ENCODE assay signal across 10 mouse cellular contexts in the genomic region with DNA sequence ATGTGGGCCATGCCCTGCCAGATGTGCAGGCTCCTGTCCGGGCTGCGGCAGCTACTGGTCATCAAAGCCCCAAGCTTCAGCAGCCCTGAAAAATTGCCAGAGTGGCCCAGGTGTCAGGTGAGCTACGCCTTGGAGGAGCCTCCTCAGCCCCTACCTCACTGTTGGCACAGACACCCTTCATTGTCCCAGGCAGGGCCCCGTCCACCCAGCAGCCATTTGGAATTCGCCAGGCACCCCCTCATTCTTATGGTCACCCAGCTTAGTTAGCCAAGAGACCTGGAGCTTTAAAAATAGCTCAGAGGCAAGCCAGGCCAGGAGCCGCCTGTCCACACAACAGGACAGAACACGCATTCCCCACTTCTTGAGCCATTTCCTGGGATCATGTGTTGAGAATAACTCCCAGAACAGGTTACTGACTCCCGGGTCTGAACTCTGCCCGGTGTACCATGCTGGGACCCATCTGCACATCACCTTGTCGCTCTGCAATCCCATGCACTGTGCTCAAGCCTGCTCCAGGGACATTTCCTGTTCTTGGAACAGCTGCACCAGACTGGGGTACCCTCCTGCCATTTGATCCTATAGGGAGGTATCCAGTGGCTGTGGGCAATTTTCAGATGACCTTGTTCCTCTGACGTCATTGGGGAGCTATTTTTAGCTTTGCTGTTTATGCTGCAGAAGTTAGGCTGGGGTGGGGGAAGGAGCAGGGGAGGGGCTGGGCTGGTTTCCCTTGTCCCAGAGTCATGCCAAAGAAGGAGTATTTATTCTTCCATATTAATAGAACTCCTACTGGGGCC. TPM values are rescaled to one million over a fixed set of nuclear protein-coding genes. Genes with fewer than 3 reads are reported as not detected.
DNase-seq lines count a peak whose midpoint lies in the region; ATAC-seq lines count a peak whose summit lies in the region.
"Had no signal": no experiment of that assay in that cellular context is flagged by ENCODE, and none has a peak within 500 bp of the region (broad histone marks: within the 10 kb centered on the region; RNA-seq: fewer than 3 reads in every experiment).

No protein-coding gene starts in this region.

- no peaks in the 10 kb centered on the region for H3K36me3 ChIP-seq in lung, embryonic 15.5 days
- no peaks in the 10 kb centered on the region for H3K36me3 ChIP-seq in heart, embryonic 12.5 days
- no peaks in the 10 kb centered on the region for H3K36me3 ChIP-seq in forebrain, embryonic 15.5 days

- no peaks in the 10 kb centered on the region for H3K9me3 ChIP-seq in lung, embryonic 15.5 days
- H3K9me3 ChIP-seq in heart, embryonic 12.5 days (replicated peaks) = no peaks in the 10 kb centered on the region
- no peaks in the 10 kb centered on the region for H3K9me3 ChIP-seq in forebrain, embryonic 15.5 days

- H3K9ac ChIP-seq in lung, embryonic 15.5 days = no peak overlapping the region
- 0 out of 2 replicates have a peak overlapping the region, but pooled peaks have one; percentile 32 for H3K9ac ChIP-seq in heart, embryonic 12.5 days
- H3K9ac ChIP-seq in forebrain, embryonic 15.5 days (replicated peaks) = no peak overlapping the region

- DNase-seq in lung, postnatal 14 days = no peak
- peak; percentile 67 for DNase-seq in embryo, embryonic 11 days
- peak; percentile 57 for DNase-seq in mesoderm, embryonic 11.5 days (ENCODE audit: low read depth, low spot score)
- no peak for DNase-seq in cerebellum, postnatal 36 days
- DNase-seq in right cerebral cortex, postnatal 4 days = no peak
- DNase-seq: layer of hippocampus, adult 9-11 months; right cerebral cortex, postnatal 14 days had no signal

- peaks cover 27% of the 10 kb centered on the region for H3K4me1 ChIP-seq in lung, embryonic 15.5 days
- H3K4me1 ChIP-seq in heart, embryonic 12.5 days (replicated peaks) = peaks cover 48% of the 10 kb centered on the region
- H3K4me1 ChIP-seq in forebrain, embryonic 15.5 days = peaks cover 14% of the 10 kb centered on the region

- 39% methylated on average over 11 of the region's 11 CpGs for WGBS in lung, embryonic 15.5 days
- 42% methylated on average over 11 of the region's 11 CpGs for WGBS in heart, embryonic 12.5 days
- 73% methylated on average over 11 of the region's 11 CpGs for WGBS in forebrain, embryonic 15.5 days

- peak; percentile 47; the same call in 1 of the 2 replicates for ATAC-seq in lung, embryonic 15.5 days (ENCODE audit: borderline replicate concordance, extremely low read depth, low FRiP score, low TSS enrichment)
- peak; percentile 28 for ATAC-seq in heart, embryonic 12.5 days (ENCODE audit: insufficient number of reproducible peaks, low FRiP score)
- ATAC-seq in forebrain, embryonic 15.5 days (replicated peaks) = no peak

- no peak overlapping the region for H3K4me3 ChIP-seq in lung, embryonic 15.5 days
- no peak overlapping the region for H3K4me3 ChIP-seq in heart, embryonic 12.5 days
- H3K4me3 ChIP-seq in forebrain, embryonic 15.5 days = no peak overlapping the region

- H3K4me2 ChIP-seq in lung, embryonic 15.5 days = no peak overlapping the region
- H3K4me2 ChIP-seq in heart, embryonic 12.5 days = peak overlapping the region; percentile 30
- H3K4me2 ChIP-seq in forebrain, embryonic 15.5 days (replicated peaks) = no peak overlapping the region

- H3K27me3 ChIP-seq in lung, embryonic 15.5 days = peaks cover under 1% of the 10 kb centered on the region; the same call in 1 of the 2 replicates
- peaks cover 8% of the 10 kb centered on the region for H3K27me3 ChIP-seq in heart, embryonic 12.5 days (replicated peaks)
- no peaks in the 10 kb centered on the region for H3K27me3 ChIP-seq in forebrain, embryonic 15.5 days

- H3K27ac ChIP-seq in lung, embryonic 15.5 days = 0 out of 2 replicates have a peak overlapping the region, but pooled peaks have one; percentile 37
- peak overlapping the region; percentile 90 for H3K27ac ChIP-seq in heart, embryonic 12.5 days (ENCODE audit: poor library complexity, severe bottlenecking)
- no peak overlapping the region for H3K27ac ChIP-seq in forebrain, embryonic 15.5 days (replicated peaks)

RNA-seq across cellular contexts. Expression of a gene that starts 5.9 kb away (rescaled TPM):
- 0.05 TPM in 2 replicates for polyA plus RNA-seq in lung, embryonic 15.5 days (2015; fragmentation: Nextera tagmentation; extraction: Ambion mirVana)
- polyA plus RNA-seq in heart, embryonic 12.5 days (2016; fragmentation: Nextera tagmentation; extraction: Ambion mirVana) = 0.05 and 0.12 TPM in 2 replicates
- polyA plus RNA-seq in forebrain, embryonic 15.5 days (2015; fragmentation: Nextera tagmentation; extraction: Ambion mirVana) = not detected in 2 replicates

RNA-seq across cellular contexts. Expression of a gene that starts 27.8 kb away (rescaled TPM):
- 7.6 and 8.6 TPM in 2 replicates for polyA plus RNA-seq in lung, embryonic 15.5 days (2015; fragmentation: Nextera tagmentation; extraction: Ambion mirVana)
- polyA plus RNA-seq in heart, embryonic 12.5 days (2016; fragmentation: Nextera tagmentation; extraction: Ambion mirVana) = 0.86 and 1.1 TPM in 2 replicates
- 3.2 and 4.4 TPM in 2 replicates for polyA plus RNA-seq in forebrain, embryonic 15.5 days (2015; fragmentation: Nextera tagmentation; extraction: Ambion mirVana)

RNA-seq across cellular contexts. Expression of a gene that starts 46.3 kb away (rescaled TPM):
- polyA plus RNA-seq in lung, embryonic 15.5 days (2015; fragmentation: Nextera tagmentation; extraction: Ambion mirVana) = 0.13 and 0.30 TPM in 2 replicates
- 0.10 TPM in 1 of 2 replicates, not detected in the other for polyA plus RNA-seq in heart, embryonic 12.5 days (2016; fragmentation: Nextera tagmentation; extraction: Ambion mirVana)
- polyA plus RNA-seq in forebrain, embryonic 15.5 days (2015; fragmentation: Nextera tagmentation; extraction: Ambion mirVana) = 7.1 and 7.3 TPM in 2 replicates

RNA-seq across cellular contexts. Expression of a gene that starts 57.1 kb away (rescaled TPM):
- polyA plus RNA-seq in lung, embryonic 15.5 days (2015; fragmentation: Nextera tagmentation; extraction: Ambion mirVana) = 0.67 and 1.1 TPM in 2 replicates
- polyA plus RNA-seq in heart, embryonic 12.5 days (2016; fragmentation: Nextera tagmentation; extraction: Ambion mirVana) = 0.24 and 0.38 TPM in 2 replicates
- 2.3 and 3.0 TPM in 2 replicates for polyA plus RNA-seq in forebrain, embryonic 15.5 days (2015; fragmentation: Nextera tagmentation; extraction: Ambion mirVana)

RNA-seq across cellular contexts. Expression of a gene that starts 57.5 kb away (rescaled TPM):
- polyA plus RNA-seq in lung, embryonic 15.5 days (2015; fragmentation: Nextera tagmentation; extraction: Ambion mirVana) = 92.1 and 94.7 TPM in 2 replicates
- polyA plus RNA-seq in heart, embryonic 12.5 days (2016; fragmentation: Nextera tagmentation; extraction: Ambion mirVana) = 65.6 and 74.1 TPM in 2 replicates
- polyA plus RNA-seq in forebrain, embryonic 15.5 days (2015; fragmentation: Nextera tagmentation; extraction: Ambion mirVana) = 50.6 and 51.1 TPM in 2 replicates

Comparison
In these comparisons a context has a peak if more than half of its experiments do, and no peak if none do; other contexts are left out.
1. DNase-seq: peak in embryo, embryonic 11 days (single experiment) and mesoderm, embryonic 11.5 days (single experiment); none in lung, postnatal 14 days (single experiment), cerebellum, postnatal 36 days (0 of 2) and right cerebral cortex, postnatal 4 days (single experiment).